Mouse (Mus musculus): ENCODE results near the gene Olfr1390. TPM values are rescaled to one million over a fixed set of nuclear protein-coding genes. Genes with fewer than 3 reads are reported as not detected.
"Not testable (repeated sequence)": the region's sequence is repeated elsewhere in the genome, so short reads cannot be mapped to it uniquely, and the experiment has no call there.

The Olfr1390 gene
- polyA plus RNA-seq, 1 experiment from 2014 or later, result not detected

DNA sequence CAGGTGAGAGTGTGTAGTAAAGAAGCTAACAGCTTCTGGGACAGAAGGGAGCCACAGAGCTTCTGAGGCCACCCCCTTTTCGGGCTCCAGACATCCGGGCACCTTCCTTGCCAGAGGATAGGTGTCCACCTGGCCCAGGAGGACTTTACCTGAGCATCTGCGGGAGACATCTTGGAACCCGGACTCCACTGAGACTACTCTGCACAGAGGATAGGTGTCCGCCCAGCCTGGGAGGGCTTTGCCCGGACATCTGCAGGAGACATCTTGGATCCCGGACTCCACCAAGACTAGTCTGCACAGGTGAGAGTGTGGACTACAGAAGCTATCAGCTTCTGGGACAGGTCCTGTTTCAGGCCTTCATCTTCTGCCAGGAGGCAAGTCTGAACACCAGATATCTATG lies 51.1 kb downstream of the Olfr1390 start:
- not testable (repeated sequence) for H3K27ac ChIP-seq (ENCODE audit: low read length); H3K4me1 ChIP-seq (ENCODE audit: insufficient read depth, low read length); H3K9me3 ChIP-seq (ENCODE audit: low read length); H3K4me2 ChIP-seq (replicated peaks; ENCODE audit: low read depth, low read length); ATAC-seq (ENCODE audit: low FRiP score, low TSS enrichment); H3K27me3 ChIP-seq (ENCODE audit: insufficient read depth, low read length); H3K4me3 ChIP-seq (ENCODE audit: low read length); H3K36me3 ChIP-seq (ENCODE audit: insufficient read depth, low read length); H3K9ac ChIP-seq (replicated peaks; ENCODE audit: low read length)
- WGBS, result 95% methylated on average over 7 of the region's 7 CpGs

Other genes starting within 250 kb of the Olfr1390 start
- gene Olfr1396, start 220.3 kb upstream of the Olfr1390 start, polyA plus RNA-seq (2015; fragmentation: Nextera tagmentation; extraction: Ambion mirVana), result 0.12 TPM in 1 of 2 replicates, not detected in the other
- gene Olfr1395, start 192.9 kb upstream of the Olfr1390 start, polyA plus RNA-seq (2015; fragmentation: Nextera tagmentation; extraction: Ambion mirVana), result not detected in 2 replicates
- not detected in 2 replicates for gene Olfr1394, start 180.8 kb upstream of the Olfr1390 start, polyA plus RNA-seq (2015; fragmentation: Nextera tagmentation; extraction: Ambion mirVana)
- gene Btnl9, start 148.0 kb upstream of the Olfr1390 start, polyA plus RNA-seq (2015; fragmentation: Nextera tagmentation; extraction: Ambion mirVana), result 4.4 and 4.6 TPM in 2 replicates
- gene Zfp62, start 131.9 kb upstream of the Olfr1390 start, polyA plus RNA-seq (2015; fragmentation: Nextera tagmentation; extraction: Ambion mirVana), result 45.6 and 46.3 TPM in 2 replicates
- 88.9 and 91.9 TPM in 2 replicates for gene Mgat1, start 91.0 kb upstream of the Olfr1390 start, polyA plus RNA-seq (2015; fragmentation: Nextera tagmentation; extraction: Ambion mirVana)
- not detected in 2 replicates for gene Olfr1393, start 56.9 kb upstream of the Olfr1390 start, polyA plus RNA-seq (2015; fragmentation: Nextera tagmentation; extraction: Ambion mirVana)
- gene Olfr1392, start 49.9 kb upstream of the Olfr1390 start, polyA plus RNA-seq (2015; fragmentation: Nextera tagmentation; extraction: Ambion mirVana), result not detected in 2 replicates
- not detected in 2 replicates for gene Olfr10, start 30.4 kb upstream of the Olfr1390 start, polyA plus RNA-seq (2015; fragmentation: Nextera tagmentation; extraction: Ambion mirVana)
- not detected in 2 replicates for gene Olfr1391, start 12.4 kb upstream of the Olfr1390 start, polyA plus RNA-seq (2015; fragmentation: Nextera tagmentation; extraction: Ambion mirVana)
- not detected in 2 replicates for gene Olfr1389, start 87.9 kb downstream of the Olfr1390 start, polyA plus RNA-seq (2015; fragmentation: Nextera tagmentation; extraction: Ambion mirVana)
- gene Olfr1388, start 101.4 kb downstream of the Olfr1390 start, polyA plus RNA-seq (2015; fragmentation: Nextera tagmentation; extraction: Ambion mirVana), result 0.05 TPM in 1 of 2 replicates, not detected in the other
- gene Olfr1387, start 120.2 kb downstream of the Olfr1390 start, polyA plus RNA-seq (2015; fragmentation: Nextera tagmentation; extraction: Ambion mirVana), result not detected in 2 replicates
- gene Olfr1386, start 129.9 kb downstream of the Olfr1390 start, polyA plus RNA-seq (2015; fragmentation: Nextera tagmentation; extraction: Ambion mirVana), result not detected in 2 replicates
- gene Olfr1385, start 153.9 kb downstream of the Olfr1390 start, polyA plus RNA-seq (2015; fragmentation: Nextera tagmentation; extraction: Ambion mirVana), result not detected in 2 replicates
- not detected in 2 replicates for gene Olfr1384, start 171.5 kb downstream of the Olfr1390 start, polyA plus RNA-seq (2015; fragmentation: Nextera tagmentation; extraction: Ambion mirVana)
- not detected in 2 replicates for gene Olfr1383, start 184.5 kb downstream of the Olfr1390 start, polyA plus RNA-seq (2015; fragmentation: Nextera tagmentation; extraction: Ambion mirVana)
- not detected in 2 replicates for gene Olfr1382, start 193.1 kb downstream of the Olfr1390 start, polyA plus RNA-seq (2015; fragmentation: Nextera tagmentation; extraction: Ambion mirVana)
- gene Olfr1381, start 208.3 kb downstream of the Olfr1390 start, polyA plus RNA-seq (2015; fragmentation: Nextera tagmentation; extraction: Ambion mirVana), result not detected in 2 replicates
- not detected in 2 replicates for gene Olfr1380, start 221.7 kb downstream of the Olfr1390 start, polyA plus RNA-seq (2015; fragmentation: Nextera tagmentation; extraction: Ambion mirVana)